Mouse (Mus musculus) urinary bladder, postnatal 4 days (tissue): ENCODE data around the gene Cbl.

ENCODE experiments used
- DNase-seq, 2 experiments: peaks; one replicate each; pipeline ENCODE4 v3.0.0; 2021 to 2022; ENCODE audit warnings: low spot score in 2 of 2

Gene Cbl

GRCm38 (mm10) chr9:44182260-44182659, 51.6 kb downstream of the Cbl start:
- DNase-seq: no peak

DNA sequence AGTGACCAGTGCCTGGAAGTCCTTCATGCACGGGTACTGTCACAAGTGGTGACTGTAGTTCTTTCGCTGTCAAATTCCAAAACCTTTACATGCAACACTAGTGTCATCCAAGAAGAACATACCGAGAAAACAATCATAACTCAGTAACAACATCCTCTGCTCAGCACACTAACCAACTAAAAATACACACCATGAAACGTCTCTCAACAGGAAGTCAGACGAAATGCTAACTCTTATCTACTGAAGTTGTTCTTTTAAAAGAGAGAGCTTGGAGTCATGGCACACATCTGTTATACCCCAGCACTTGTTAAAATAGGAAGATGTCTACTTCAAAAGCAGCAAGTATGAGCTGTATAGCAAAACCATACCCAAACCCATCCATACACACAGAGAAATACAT, 52.3 kb downstream of the Cbl start:
- no peak for DNase-seq

GRCm38 (mm10) chr9:44178811-44179210, 55.0 kb downstream of the Cbl start:
- no peak for DNase-seq

- DNase-seq: no peak
These were observed 55.5 kb downstream of the Cbl start for GRCm38 (mm10) chr9:44178389-44178788.

- DNase-seq: no peak
These were observed 56.4 kb downstream of the Cbl start for GRCm38 (mm10) chr9:44177405-44177804.

DNA sequence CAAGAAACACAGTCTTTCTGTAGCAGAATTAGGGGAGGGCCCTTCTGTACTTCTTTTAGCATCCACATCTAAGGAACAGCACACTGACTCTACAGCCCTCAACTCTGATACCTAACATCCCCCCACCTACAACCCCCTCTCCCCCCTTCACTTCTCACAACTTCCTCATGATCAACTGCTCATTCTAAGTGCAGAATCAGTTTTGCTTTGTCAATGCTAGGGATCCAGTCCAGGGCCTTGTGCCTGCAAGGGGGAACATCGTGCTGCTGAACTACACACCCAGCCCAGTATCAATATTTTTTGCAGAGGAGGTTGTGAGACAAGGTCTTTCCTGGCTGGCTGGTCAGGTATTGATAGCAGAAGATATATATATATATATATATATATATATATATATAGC, 57.9 kb downstream of the Cbl start:
- no peak for DNase-seq

DNA sequence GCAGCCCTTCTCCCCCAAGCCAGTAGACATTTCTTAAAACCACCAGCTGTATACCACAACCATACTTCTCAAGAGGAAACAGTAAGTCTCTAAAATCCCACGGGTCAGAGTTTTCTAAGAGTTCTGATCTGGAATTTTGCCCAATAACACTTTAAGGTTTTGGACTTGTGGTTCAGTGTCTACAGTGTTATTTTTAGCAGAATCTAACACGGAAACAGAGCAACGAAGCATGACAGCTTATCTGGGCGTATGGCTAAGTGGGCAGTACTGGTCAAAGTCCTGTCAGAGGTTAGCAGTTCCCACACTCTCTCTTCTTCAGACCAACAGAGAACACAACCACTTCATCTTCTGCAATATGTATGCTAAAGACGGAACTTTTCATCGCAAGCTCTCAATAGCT, 58.3 kb downstream of the Cbl start:
- DNase-seq: no peak

DNA sequence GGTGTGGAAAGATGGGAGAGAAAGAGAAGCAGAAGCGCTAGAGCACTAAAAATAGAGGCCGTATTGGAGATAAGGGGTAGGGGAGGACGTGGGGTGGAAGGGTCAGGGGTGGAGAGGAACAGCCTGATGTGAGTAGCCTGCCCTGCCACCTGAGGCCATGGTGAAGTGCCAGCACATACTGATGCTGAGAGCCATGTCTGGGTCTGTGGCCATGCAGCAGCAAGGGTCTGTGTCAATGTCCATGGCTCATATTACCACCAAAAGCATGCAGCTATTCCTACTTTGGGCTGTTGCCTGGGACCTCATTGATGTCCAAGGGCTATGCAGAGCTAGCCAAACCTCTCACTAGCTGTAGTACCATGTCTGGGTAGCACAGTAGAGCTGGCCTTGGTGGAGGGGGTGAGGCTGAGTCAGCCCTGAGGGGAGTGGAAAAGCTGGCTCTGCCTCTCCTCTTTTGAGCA, 63.1 kb downstream of the Cbl start:
- no peak for DNase-seq

DNA sequence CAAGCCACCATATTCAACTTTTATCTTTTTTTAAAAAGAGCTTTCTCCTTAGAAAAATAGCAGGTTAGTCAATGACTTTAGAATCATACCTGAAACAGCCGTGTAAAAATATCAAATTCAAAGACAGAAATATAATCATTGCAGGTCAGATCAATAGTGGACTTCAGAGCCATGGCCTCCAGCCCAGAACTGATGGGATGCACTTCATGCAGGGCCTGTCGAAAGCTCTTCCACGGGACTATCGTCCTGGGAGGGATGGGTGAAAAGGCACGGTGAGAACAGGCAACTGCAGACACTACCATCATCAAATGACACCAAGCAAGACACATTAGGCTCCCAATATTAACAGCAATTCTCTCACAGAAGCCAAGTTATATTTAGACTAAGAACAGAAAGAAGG, 64.9 kb downstream of the Cbl start:
- no peak for DNase-seq

DNA sequence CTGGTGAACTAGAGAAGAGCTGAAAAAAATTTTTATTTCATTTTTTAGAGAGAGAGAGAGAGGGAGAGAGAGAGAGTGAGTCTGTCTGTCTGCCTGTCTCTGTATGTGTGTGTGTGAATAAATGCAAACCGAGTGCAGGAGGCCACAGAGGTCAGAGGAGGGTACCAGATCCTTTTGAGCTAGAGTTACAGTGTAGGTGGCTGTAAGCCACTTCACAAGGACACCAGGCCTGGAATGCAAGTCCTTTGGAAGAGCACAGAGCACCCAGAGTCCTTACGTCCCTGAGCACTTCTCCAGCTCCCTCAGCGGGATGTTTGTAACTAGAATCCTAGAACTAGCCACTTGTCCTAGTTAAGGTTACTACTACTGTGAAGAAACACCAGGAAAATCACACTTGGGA, 74.0 kb downstream of the Cbl start:
- no peak for DNase-seq

DNA sequence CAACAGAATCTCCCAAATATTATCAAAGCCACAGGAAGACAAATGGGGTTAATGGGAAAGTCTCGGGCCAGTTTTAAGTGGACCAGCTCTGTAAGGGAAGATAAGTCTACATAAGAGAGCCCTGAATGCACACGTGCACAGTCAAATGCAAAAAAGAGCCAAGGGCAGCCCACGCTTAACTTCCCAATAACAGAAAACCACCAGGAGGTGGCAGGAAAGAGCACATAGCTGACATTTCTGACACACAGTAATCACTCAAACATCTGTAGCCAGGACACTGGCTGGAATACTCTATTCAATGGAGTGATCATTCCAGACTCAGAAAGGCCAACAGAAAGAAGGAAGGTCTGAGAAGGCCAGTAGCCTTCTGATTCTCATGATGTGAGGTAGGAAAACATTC, 86.6 kb downstream of the Cbl start:
- no peak for DNase-seq

- no peak for DNase-seq
These were observed 89.2 kb downstream of the Cbl start for GRCm38 (mm10) chr9:44144718-44145060.

GRCm38 (mm10) chr9:44144023-44144717, 89.7 kb downstream of the Cbl start:
- DNase-seq: no peak

DNA sequence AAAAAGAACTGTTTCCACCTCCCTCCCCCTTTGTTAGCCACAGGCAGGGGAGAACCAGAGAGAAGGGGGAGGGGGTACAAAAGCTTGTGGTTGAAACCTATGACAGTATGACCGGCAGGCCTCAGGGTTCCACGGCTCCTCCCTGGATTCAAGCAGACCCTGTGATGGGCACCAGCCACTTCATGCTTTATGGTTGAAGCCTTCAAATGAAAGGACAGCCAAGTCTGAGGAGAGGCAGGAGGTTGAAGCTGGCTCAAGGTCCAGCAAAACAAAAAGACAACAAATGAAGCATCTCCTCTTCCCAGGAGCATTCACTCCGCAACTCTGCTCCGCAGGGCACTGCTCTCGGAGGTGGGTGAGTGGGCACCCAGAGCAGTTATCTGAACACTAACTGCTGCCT, 90.4 kb downstream of the Cbl start:
- DNase-seq: no peak

DNA sequence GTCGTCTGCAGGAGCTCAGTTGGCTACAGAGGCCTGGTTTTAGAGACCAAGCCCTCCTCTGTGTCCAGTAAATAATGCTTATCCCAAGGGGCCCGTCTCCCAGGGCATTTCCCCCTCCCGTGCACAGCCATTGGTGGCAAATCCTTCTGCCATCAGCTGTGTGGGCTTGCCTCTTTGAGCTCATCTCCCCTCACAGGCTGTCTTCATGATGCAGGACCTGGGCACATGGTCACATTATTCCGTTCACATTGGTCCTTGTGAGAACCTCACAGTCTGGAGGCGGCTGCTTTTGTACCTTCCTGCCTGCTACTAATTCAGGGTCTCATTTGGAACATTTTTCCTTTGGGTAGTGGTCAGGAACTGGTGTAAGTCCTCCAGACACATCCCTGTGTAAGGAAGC, 91.9 kb downstream of the Cbl start:
- DNase-seq: no peak

DNA sequence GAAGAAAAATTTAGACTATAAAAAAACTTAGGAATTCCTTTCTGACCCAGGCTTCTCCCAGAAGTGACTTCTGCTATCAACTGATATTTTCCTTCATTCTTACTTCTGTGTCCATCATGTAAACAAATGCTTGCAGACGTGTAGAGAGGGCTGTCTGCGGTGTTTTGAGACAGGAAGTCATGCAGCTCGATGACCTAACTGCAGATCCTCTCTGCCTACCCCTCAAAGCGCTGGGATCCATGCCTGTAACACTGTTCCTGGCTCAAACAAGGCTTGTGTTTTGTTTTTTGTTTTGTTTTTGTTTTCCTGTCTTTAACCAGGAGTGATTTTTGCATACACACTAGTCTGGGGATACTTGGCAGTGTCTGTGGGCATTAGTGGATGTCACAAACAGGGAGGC, 96.0 kb downstream of the Cbl start:
- DNase-seq: no peak

DNA sequence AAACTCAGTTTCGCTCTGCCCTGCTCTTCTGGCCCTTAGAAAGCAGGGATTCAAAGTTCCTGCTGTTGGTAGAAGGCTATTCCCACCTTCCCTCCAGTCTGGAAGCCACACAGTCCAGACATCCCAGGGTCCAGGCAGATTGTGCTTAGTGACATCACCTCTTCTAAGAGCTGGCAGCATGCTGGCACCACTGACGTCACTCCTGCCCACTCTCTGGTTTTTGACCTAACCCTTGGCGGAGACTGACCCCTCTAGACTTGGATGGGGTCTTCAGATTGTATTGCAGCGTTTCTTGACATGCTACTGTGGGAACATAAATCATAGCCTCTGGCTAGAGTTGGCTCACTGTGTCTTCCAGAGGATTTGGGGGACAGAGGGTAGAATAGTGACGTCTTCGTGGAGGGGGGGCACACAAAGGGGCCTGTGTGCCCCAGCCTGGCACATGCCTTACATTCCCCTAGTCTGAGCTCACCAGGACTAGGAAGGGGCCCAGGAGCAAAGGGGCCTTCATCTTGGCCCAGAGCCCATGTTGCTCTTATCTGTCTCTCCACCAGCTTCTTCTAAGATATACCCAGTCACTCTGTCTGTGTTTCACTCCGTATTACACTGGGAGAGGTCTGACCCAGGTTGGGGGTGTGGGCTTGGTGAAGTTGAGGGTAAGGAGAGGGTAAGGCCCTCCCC, 98.0 kb downstream of the Cbl start:
- no peak for DNase-seq

DNA sequence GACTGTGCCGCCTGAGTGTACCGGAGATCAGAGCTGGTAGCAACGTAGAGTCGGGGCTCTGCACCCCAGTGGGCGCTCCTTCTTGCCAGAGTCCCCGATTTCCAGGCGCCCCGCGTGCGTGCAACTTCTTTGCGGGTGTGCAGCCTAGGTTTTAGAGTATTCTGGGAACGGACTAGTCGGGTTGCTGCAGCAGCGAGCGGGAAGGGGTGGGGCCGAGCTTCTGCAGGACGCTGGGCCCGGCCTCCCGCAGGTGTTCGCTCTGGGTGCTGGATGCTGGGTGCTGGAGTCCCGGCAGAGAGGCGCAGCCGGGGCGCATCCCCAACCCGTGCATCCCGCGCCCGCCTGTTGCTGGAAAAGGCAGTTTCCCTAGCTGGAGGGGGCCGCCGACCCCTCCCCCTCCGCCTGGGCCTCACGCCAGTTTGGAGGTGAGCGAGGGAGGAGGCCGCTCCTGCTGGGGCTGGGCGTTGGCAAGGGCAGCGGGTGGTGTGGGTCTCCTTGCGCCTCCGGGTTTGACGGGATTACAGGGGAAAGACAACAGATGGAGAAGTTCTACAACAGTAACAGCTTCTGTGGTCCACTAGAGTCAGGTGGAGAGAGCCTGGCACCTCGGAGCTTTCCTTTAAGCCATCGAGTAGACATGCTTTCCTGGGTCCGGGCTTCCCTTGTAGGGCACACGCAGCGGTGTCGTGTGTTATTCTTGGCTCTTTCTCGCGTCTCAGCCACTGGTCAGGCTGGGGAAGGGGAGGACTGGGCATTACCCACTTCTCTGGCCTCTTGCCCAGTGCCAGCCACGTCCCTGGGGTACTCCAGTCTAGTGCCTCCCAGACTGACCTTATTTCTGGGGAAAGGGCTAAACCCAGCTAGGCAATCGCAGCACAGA, 98.8 kb downstream of the Cbl start:
- DNase-seq: peak in 1 of 2 experiments; percentile 67

DNA sequence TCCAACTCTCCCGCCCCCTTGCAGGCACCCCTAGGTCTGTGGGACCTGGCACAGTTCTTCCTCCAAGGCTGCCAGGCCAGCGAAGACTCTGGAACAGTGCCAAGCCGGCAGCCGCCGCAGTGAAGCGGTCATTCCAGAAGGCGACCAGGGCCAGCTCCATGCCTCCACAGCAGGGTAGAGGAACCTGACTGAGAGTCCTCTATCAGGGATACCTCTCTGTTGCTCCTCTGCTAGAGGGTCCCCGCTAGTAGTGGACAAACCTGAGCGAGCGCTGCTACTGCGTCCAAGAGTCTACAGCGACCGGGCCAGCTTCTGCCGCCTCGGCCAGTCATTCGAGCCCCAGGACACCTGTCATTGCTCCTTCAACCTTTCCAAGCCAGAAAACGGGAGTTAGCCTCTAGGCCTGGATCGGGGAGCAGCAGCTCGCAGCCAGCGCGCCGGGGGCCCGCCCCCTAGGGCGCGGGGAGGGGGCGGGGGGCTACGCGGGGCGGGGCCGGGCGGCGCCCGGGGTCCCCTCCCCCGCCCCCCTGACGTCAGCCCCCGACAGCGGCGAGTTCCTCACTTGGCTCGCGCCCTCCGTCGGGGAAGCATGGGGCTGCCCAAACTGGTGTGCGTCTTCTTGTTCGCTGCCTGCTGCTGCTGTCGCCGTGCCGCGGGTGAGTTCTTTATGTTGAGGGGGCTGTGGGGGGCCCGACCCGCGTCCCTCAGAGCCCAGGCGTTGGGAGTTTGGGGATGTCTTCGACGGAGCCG, 99.6 kb downstream of the Cbl start, which contains the start of gene Mcam:
Mcam (plus strand) TSS at position 369 of the 750 bp plus-strand sequence.
- DNase-seq: peak in 1 of 2 experiments; percentile 53

GRCm38 (mm10) chr9:44133287-44133686, 100.6 kb downstream of the Cbl start:
- DNase-seq: no peak

DNA sequence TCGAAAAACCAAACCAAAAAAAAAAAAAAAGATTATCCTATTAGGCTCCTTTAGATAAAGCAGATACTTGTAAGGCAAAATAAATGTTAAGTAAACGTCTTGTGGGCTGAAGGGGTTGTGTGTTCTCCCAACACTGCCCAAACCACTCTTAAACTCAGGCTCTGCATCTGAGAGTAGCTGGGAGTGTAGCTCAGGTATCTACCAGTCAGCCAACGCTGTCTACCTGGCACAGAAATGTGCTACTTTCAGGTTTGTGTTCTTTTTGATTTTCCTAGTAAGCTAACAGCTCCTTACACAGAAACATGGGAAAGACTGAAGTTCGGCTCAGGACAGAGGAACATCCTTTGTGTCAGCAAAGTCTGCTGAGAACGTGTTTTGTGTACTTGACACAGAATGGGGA, 101.6 kb downstream of the Cbl start:
- DNase-seq: no peak

DNA sequence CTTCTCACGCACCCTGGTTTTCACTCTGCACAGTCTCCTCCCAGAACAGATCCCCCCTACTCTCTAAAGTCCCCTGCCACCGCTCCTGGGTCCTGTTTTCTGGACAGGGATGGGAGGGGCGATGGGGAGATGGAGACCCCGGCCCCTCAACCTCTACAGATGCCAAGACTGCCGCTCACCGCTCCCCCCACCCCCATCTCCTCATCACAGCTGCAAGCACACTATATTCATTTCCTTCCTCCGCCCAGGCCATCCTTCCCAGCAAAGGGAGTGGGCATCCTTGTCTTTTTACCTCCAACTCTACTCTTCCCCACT, 102.6 kb downstream of the Cbl start:
- DNase-seq: no peak
